ENCODE assay signal across 7 mouse cellular contexts in genomic region chr14:20640644-20641437, GRCm38 (mm10). TPM values are rescaled to one million over a fixed set of nuclear protein-coding genes. Genes with fewer than 3 reads are reported as not detected.
DNase-seq lines count a peak whose midpoint lies in the region; ATAC-seq lines count a peak whose summit lies in the region.

Gene Usp54 (minus strand): TSS chr14:20641063.

- peaks cover 8% of the 10 kb centered on the region for H3K36me3 ChIP-seq in embryonic facial prominence, embryonic 10.5 days (replicated peaks)
- H3K36me3 ChIP-seq in limb, embryonic 10.5 days, result 0 out of 2 replicates have a peak, but pooled peaks cover 7% of the 10 kb centered on the region
- H3K36me3 ChIP-seq in midbrain, embryonic 13.5 days, result no peaks in the 10 kb centered on the region

- ATAC-seq in granulocyte monocyte progenitor cell, adult 5-6 weeks (replicated peaks; ENCODE audit: poor library complexity, severe bottlenecking), result peak; percentile 98
- ATAC-seq in midbrain, embryonic 13.5 days, result peak; percentile 97

- peak within 1 kb of the TSS; percentile 88 for H3K9ac ChIP-seq in midbrain, embryonic 13.5 days (replicated peaks)

- H3K4me1 ChIP-seq in embryonic facial prominence, embryonic 10.5 days, result peaks cover 13% of the 10 kb centered on the region
- peaks cover 10% of the 10 kb centered on the region for H3K4me1 ChIP-seq in limb, embryonic 10.5 days
- H3K4me1 ChIP-seq in midbrain, embryonic 13.5 days (replicated peaks), result peaks cover 17% of the 10 kb centered on the region

- H3K27me3 ChIP-seq in embryonic facial prominence, embryonic 10.5 days (replicated peaks; ENCODE audit: low read depth, poor library complexity, severe bottlenecking), result no peaks in the 10 kb centered on the region
- H3K27me3 ChIP-seq in limb, embryonic 10.5 days (ENCODE audit: low read depth, poor library complexity, severe bottlenecking), result no peaks in the 10 kb centered on the region
- H3K27me3 ChIP-seq in midbrain, embryonic 13.5 days, result no peaks in the 10 kb centered on the region

- peak within 1 kb of the TSS; percentile 86 for H3K4me2 ChIP-seq in midbrain, embryonic 13.5 days (replicated peaks)

- DNase-seq in adrenal gland, postnatal 10 days, result peak; percentile 98
- peak; percentile 97 for DNase-seq in embryonic facial prominence, embryonic 10.5 days (ENCODE audit: low spot score)
- DNase-seq in kidney, adult 11 months, result peak; percentile 96
- DNase-seq in limb, embryonic 10.5 days (ENCODE audit: low spot score), result peak; percentile 96
- DNase-seq in spleen, adult 12 weeks (ENCODE audit: low spot score), result peak; percentile 95

- under 1% methylated on average over 73 of the region's 73 CpGs for WGBS in embryonic facial prominence, embryonic 10.5 days
- WGBS in limb, embryonic 10.5 days, result under 1% methylated on average over 73 of the region's 73 CpGs
- WGBS in midbrain, embryonic 13.5 days, result under 1% methylated on average over 68 of the region's 73 CpGs

- peak within 1 kb of the TSS; percentile 98 for H3K27ac ChIP-seq in embryonic facial prominence, embryonic 10.5 days (replicated peaks)
- peak within 1 kb of the TSS; percentile 98 for H3K27ac ChIP-seq in limb, embryonic 10.5 days
- H3K27ac ChIP-seq in midbrain, embryonic 13.5 days, result peak within 1 kb of the TSS; percentile 92

- peak within 1 kb of the TSS; percentile 91 for H3K4me3 ChIP-seq in embryonic facial prominence, embryonic 10.5 days
- peak within 1 kb of the TSS; percentile 96 for H3K4me3 ChIP-seq in limb, embryonic 10.5 days
- peak within 1 kb of the TSS; percentile 79 for H3K4me3 ChIP-seq in midbrain, embryonic 13.5 days (replicated peaks)

- H3K9me3 ChIP-seq in embryonic facial prominence, embryonic 10.5 days, result no peaks in the 10 kb centered on the region
- no peaks in the 10 kb centered on the region for H3K9me3 ChIP-seq in limb, embryonic 10.5 days (replicated peaks)
- no peaks in the 10 kb centered on the region for H3K9me3 ChIP-seq in midbrain, embryonic 13.5 days

RNA-seq across cellular contexts. Expression of gene Usp54, which starts in this region (rescaled TPM):
- total RNA-seq in adrenal gland, postnatal 10 days (2021), result 10 to 100 TPM; 12.6 to 13.1 TPM
- polyA plus RNA-seq in embryonic facial prominence, embryonic 10.5 days (2016; fragmentation: Nextera tagmentation; extraction: Ambion mirVana), result 13.4 and 15.2 TPM in 2 replicates
- 5.1 and 9.4 TPM in 2 replicates for total RNA-seq in granulocyte monocyte progenitor cell, adult 5-6 weeks (2014; fragmentation: Nextera tagmentation)
- total RNA-seq in granulocyte monocyte progenitor cell, adult 5-6 weeks (2017), result 4.1 and 4.6 TPM in 2 replicates
- 13.5 and 16.6 TPM in 2 replicates for polyA plus RNA-seq in limb, embryonic 10.5 days (2016; fragmentation: Nextera tagmentation; extraction: Ambion mirVana)
- polyA plus RNA-seq in midbrain, embryonic 13.5 days (2015; fragmentation: Nextera tagmentation; extraction: Ambion mirVana), result 12.5 and 13.1 TPM in 2 replicates

Comparison
In these comparisons a context has a peak if more than half of its experiments do, and no peak if none do; other contexts are left out.
1. Peak in every context shown above with its lines: DNase-seq, ATAC-seq, H3K4me3 ChIP-seq and H3K27ac ChIP-seq.